Mouse (Mus musculus): ENCODE measurements around the gene Homez.

DNA sequence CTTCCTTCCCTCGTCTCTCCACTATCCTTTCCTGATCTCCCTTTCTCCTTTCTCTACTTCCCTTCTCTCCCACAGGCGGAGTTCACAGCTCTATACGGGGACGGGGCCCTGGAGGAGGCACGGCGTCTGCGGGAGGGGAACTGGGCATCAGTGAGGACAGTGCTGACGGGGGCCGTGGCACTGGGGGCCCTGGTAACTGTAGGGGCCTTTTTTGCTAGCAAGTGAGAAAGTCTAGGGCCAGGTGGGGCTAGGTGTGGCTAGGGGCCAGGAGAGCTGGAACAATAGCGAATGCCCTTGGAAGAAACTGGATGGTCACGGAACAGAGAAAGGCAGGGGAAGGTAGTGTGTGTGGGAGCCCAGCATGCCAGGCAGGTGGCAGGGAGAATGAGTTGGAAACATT lies 14.5 kb upstream of the Homez start:
- TF ChIP-seq EP300 (IDR thresholded peaks at IDR 0.05), result no peak
- no peak for TF ChIP-seq CTCF (IDR thresholded peaks at IDR 0.05)

All from lung, postnatal 0 days (tissue).